Mouse (Mus musculus) E14TG2a.4 (cell line): Measurements from ENCODE around the gene Nfic.

Experiments used
- H3K27me3 ChIP-seq: 2 replicates; pipeline ENCODE4 v1.6.1; 2014; ENCODE audit warnings: low read length, control low read depth; ENCODE audit not compliant: insufficient read depth
- H3K36me3 ChIP-seq: 2 replicates; pipeline ENCODE4 v1.6.1; 2014; ENCODE audit warnings: low read length, control low read depth; ENCODE audit not compliant: insufficient read depth
- H3K4me1 ChIP-seq: replicated peaks from 2 replicates; pipeline ENCODE4 v1.6.1; 2014; ENCODE audit warnings: low read depth, low read length, control low read depth
- H3K4me3 ChIP-seq: replicated peaks from 2 replicates; pipeline ENCODE4 v1.5.1; 2014; ENCODE audit warnings: mild to moderate bottlenecking, low read length
- H3K9me3 ChIP-seq: 2 replicates; pipeline ENCODE4 v1.6.1; 2014; ENCODE audit warnings: low read length, control low read depth
- CTCF ChIP-seq: conservative IDR thresholded peaks from 2 replicates; pipeline ENCODE4 v1.5.1; 2014; ENCODE audit warnings: low read length
- NANOG ChIP-seq: IDR thresholded peaks from 2 replicates; pipeline ENCODE4 v1.6.1; 2014; ENCODE audit warnings: borderline replicate concordance, low read length, mixed read lengths
- POU5F1 ChIP-seq: IDR thresholded peaks from 2 replicates; pipeline ENCODE4 v1.6.1; 2014; ENCODE audit warnings: low read length, borderline replicate concordance

The Nfic gene

DNA sequence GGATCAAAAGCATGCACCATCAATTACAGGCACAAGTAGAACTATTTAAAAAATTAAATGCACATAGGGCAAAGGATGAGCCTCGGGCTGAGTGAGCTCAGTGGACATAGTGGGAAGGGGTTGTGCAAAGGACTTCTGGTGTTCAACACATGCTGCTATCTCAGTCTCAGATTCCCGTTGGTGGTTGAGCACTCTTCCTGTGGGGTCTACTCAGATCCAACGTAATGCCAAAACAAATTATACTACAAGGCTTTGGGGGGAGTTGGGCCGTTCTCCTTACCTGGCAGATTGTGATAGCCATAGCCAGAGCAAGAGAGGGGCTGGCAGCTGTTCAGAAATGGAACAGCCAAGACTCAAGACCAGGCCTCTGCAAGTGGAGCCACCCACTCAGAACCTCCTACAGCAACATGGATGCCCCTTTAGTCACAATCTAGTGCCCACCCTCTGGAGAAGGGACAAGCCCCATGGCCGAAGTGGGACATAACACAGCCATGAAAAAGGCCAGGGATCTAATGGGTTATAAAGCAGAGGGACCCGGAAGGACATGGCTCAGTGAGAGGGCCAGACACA is 75.5 kb downstream of the Nfic start:
- no peaks in the 10 kb centered on the region for H3K27me3 ChIP-seq
- peaks cover 27% of the 10 kb centered on the region for H3K36me3 ChIP-seq
- H3K4me1 ChIP-seq = peaks cover 59% of the 10 kb centered on the region
- TF ChIP-seq CTCF = no peak
- TF ChIP-seq POU5F1 = no peak
- no peak for TF ChIP-seq NANOG
- no peak overlapping the region for H3K4me3 ChIP-seq
- H3K9me3 ChIP-seq = no peaks in the 10 kb centered on the region

DNA sequence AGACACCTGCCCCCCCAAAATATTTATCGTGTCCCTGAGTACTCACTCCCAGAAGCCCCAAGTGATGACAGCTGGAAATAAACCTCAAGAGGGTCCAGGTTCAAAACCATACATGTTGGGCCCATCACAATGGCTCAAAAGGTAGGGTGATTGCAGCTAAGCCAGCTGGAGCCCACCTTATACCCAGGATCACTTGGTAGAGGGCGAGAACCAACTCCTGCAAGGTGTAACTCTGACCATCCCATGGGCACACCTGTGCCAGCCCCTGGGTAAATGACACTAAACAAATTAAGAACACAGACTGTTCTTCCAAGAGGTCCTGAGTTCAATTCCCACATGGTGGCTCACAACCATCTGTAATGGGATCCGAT is 76.3 kb downstream of the Nfic start:
- Histone ChIP-seq H3K36me3 (peaks cover 34% of the 10 kb centered on the region), H3K4me3 (peak overlapping the region; percentile 78), H3K27me3 (no peaks in the 10 kb centered on the region), H3K9me3 (no peaks in the 10 kb centered on the region), H3K4me1 (peaks cover 64% of the 10 kb centered on the region)
- TF ChIP-seq NANOG (no peak), CTCF (no peak), POU5F1 (no peak)

DNA sequence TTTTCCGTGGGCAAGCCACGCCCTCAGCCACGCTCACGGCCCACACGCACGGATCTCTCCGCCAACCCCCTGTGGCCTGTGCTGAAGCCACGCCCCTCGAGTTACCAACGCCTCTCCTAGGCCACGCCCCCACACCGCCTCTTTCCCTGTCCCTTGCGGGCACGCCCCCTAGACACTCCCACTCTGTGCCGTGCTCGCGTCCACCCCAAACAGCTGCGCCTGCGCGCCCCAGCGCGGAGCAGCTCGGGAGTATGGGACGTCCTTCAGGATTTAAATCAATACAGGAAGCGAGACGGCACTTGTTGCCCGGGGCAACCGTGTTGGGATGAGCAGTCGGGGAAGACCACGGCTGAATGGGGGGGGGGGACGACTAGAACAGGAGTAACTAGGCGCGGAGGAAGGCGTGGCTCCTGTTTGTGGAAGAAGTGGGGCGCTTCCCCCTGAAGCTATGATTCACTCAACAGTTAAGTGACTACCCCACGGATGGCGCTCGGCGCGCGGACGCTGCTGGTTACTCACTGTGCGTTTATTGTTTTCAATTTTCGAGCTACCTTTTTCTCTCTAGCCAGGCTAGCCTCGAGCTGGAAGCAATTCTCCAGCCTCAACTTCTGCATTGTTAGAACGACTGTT is 76.8 kb downstream of the Nfic start:
- Histone ChIP-seq H3K9me3 (no peaks in the 10 kb centered on the region), H3K36me3 (peaks cover 39% of the 10 kb centered on the region), H3K4me3 (peak overlapping the region; percentile 96), H3K4me1 (peaks cover 69% of the 10 kb centered on the region), H3K27me3 (no peaks in the 10 kb centered on the region)
- no peak for TF ChIP-seq NANOG
- no peak for TF ChIP-seq CTCF
- no peak for TF ChIP-seq POU5F1

DNA sequence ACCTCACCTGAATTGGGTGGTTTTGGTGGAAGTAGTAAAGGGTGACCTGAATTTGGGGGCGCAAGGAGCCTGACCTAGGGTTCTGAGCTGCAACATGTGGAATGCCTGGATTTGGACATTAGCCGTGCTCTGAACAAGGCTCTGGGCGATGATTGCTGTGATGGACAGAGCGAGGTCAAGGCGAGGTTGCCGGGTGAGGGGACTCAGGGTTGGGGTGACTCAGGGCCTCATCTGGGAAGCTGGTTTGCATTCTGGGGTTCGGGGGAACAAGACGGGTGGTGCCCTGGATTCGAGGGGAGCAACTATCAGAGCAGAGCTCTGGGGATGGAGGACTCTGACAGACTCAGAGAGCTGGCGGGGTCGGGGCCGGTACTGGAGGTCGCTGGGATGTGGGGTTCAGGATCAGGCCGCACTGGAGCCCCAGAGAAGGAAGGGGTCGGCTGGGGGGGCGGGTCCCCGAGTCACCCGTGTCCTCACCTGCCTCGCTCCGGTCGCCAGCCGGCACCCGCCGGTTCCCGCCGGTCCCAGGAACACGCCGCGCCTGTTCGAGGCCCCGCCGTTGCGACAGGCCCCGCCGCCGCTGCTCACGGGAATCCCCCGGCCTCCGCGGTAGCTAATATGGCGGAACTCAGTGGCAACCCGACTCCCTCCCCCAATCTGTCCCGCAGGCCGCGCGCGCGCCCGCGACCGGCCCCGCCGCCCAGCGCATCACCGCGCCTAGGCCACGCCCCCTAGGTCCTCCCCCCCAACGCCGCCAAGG is 77.5 kb downstream of the Nfic start, which contains the start of gene Fzr1:
Fzr1 (minus strand) TSS at position 724 of the 760 bp plus-strand sequence.
- Histone ChIP-seq H3K4me3 (peak within 1 kb of the TSS; percentile 96), H3K27me3 (no peaks in the 10 kb centered on the region), H3K4me1 (peaks cover 76% of the 10 kb centered on the region), H3K9me3 (no peaks in the 10 kb centered on the region), H3K36me3 (peaks cover 46% of the 10 kb centered on the region)
- TF ChIP-seq CTCF = no peak
- TF ChIP-seq POU5F1 = no peak
- TF ChIP-seq NANOG = no peak

DNA sequence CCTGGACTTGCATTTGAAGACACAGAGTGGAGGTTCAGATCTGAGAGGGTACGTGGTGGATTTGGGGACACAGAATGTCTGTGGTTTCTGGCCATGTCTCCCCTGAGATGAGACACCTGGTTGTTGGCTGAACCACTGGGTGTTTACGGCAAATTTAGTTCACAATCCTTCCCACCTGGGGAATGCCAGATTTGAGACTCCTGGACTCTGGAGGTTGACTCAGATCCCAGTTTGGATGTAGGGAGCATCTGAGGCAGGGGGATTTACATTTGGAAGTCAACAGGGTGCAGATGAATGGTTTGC is 78.1 kb downstream of the Nfic start:
- TF ChIP-seq NANOG (no peak), CTCF (no peak), POU5F1 (no peak)
- Histone ChIP-seq H3K9me3 (no peaks in the 10 kb centered on the region), H3K27me3 (no peaks in the 10 kb centered on the region), H3K36me3 (peaks cover 53% of the 10 kb centered on the region), H3K4me1 (peaks cover 83% of the 10 kb centered on the region), H3K4me3 (peak overlapping the region; percentile 96)

DNA sequence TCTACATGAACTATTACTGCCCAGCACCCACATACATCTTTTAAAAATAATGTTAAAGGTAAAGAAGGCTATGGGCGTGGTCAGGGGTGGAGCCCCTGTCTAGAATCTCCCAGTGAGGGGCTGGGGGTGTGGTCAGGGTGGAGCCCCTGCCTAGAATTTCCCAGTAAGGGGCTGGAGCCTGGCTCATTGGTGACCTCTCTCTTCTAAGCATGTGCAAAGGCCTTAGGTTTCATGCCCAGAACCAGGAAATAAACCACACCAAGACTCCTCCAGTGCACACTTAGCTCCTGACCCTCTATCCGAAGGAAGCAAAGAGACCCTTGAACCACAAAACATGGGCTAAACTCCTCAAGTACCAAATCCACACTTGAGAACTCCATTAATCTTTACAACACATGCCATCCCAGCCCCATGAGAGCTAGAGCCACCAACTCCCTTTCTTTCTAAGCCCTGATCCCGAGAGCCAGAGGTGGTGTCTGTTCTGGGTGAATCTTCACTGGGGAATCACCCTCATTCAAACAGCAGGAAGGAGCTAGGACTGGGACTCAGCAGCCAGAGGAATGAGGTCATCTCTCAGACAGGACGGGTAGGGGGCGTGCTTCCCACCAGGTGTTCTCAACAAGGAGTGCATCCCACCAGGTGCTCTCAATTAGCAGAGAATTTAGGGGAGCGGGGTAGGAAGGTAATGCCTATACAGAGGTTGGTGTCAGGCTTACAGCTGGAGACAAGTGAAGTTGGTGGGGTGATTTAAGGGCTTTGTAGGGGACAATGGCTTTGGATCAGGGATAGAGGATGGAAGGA is 78.7 kb downstream of the Nfic start:
- peaks cover 85% of the 10 kb centered on the region for H3K4me1 ChIP-seq
- peaks cover 58% of the 10 kb centered on the region for H3K36me3 ChIP-seq
- no peaks in the 10 kb centered on the region for H3K9me3 ChIP-seq
- TF ChIP-seq NANOG (no peak), POU5F1 (no peak), CTCF (no peak)
- no peaks in the 10 kb centered on the region for H3K27me3 ChIP-seq
- H3K4me3 ChIP-seq = peak overlapping the region; percentile 96

DNA sequence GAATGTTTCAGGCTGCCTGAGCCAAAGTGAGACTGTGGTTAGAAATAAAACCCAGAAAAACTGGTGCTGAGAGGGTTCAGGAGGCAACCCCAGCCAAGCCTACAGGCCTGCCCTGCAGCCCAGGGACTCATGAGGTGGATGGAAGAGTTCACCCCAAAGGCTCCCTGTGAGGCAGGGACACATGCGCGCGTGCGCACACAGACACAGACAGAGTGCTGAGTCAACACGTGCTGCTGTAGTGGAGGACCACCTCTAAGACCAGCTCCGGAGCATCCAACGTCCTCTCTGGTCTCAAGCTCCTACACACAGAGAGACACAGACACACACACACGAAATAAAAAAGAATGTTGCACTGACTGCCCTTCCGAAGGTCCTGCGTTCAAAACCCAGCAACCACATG is 80.1 kb downstream of the Nfic start:
- peaks cover 72% of the 10 kb centered on the region for H3K36me3 ChIP-seq
- peaks cover 85% of the 10 kb centered on the region for H3K4me1 ChIP-seq
- H3K27me3 ChIP-seq = no peaks in the 10 kb centered on the region
- peak overlapping the region; percentile 96 for H3K4me3 ChIP-seq
- TF ChIP-seq CTCF = no peak
- no peak for TF ChIP-seq POU5F1
- no peaks in the 10 kb centered on the region for H3K9me3 ChIP-seq

DNA sequence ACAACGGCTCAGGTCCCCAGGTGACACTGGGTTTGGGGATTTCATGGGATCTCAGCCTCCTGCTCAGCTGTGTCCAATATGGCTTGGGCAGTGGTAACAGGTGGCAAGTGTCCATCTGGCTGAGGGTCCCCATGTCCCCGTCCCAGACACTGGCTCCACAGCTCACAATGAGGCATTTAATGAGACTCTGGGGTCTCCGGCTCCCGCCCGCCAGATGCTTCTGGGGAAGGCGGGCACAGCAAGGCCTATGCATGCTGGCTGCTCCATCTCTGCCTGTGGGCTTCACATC is 88.3 kb downstream of the Nfic start:
- peaks cover 2% of the 10 kb centered on the region; the same call in 1 of the 2 replicates for H3K27me3 ChIP-seq
- peaks cover 98% of the 10 kb centered on the region for H3K4me1 ChIP-seq
- H3K36me3 ChIP-seq = peaks cover 91% of the 10 kb centered on the region
- H3K9me3 ChIP-seq = no peaks in the 10 kb centered on the region
- TF ChIP-seq POU5F1 (no peak), NANOG (no peak), CTCF (no peak)
- H3K4me3 ChIP-seq = no peak overlapping the region
